Mouse (Mus musculus): ENCODE data around the gene Diaph3. TPM values are rescaled to one million over a fixed set of nuclear protein-coding genes. Genes with fewer than 3 reads are reported as not detected.
"Not testable (repeated sequence)": the region's sequence is repeated elsewhere in the genome, so short reads cannot be mapped to it uniquely, and the experiment has no call there.

Diaph3 gene
- polyA plus RNA-seq, 1 experiment from 2014 or later, result 13.9 TPM

DNA sequence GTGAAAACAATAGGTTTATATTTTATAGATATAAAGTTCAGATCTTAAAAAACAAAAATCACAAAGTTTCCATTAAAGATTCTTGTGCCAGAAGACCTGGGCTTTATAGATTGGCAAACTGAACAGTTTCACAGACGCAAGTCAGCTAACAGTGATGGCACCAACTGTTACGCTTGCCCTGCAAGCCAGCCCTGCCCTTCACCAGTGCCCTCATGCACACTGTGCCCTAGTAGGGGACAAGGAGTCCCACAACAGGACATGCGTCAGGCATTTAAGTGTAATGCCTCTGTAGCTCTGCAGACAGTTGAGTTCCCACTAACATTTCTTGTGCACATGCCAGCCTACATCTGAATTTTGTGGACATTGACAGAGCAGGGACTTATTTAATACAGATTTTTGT, 49.5 kb downstream of the Diaph3 start:
- ATAC-seq (replicated peaks; ENCODE audit: low FRiP score, low TSS enrichment, low read depth), result no peak
- Histone ChIP-seq H3K27me3 (replicated peaks; ENCODE audit: control insufficient read depth, insufficient read depth, low read length) (no peaks in the 10 kb centered on the region), H3K36me3 (ENCODE audit: control insufficient read depth, insufficient read depth, low read length) (no peaks in the 10 kb centered on the region), H3K4me2 (ENCODE audit: low read length) (no peak overlapping the region), H3K4me3 (ENCODE audit: low read depth, low read length) (no peak overlapping the region), H3K27ac (ENCODE audit: low read depth) (no peak overlapping the region), H3K9ac (ENCODE audit: low read length) (no peak overlapping the region), H3K9me3 (ENCODE audit: control insufficient read depth, low read length) (no peaks in the 10 kb centered on the region), H3K4me1 (replicated peaks; ENCODE audit: control insufficient read depth, insufficient read depth, low read length) (no peaks in the 10 kb centered on the region)
- no peak for DNase-seq (ENCODE audit: low spot score)
- 93% methylated on average over 3 of the region's 3 CpGs for WGBS

DNA sequence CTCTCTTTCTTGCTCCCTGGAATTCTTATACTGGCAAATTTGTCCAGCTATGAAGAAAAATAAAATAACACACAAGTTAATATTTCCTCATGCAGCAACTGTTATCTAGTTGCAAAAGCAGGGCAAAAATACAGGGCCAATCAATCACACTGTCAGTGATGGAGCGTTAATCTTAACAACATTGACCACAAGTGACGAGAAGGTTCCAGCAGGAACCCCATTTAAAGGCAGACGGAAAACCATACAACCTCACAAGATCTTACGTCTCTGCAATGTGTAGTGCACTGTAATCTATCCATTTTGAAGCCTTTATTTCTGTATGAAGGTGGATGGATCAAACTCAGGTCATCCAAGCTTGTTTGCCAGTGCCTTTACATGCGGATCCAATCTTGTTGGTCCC, 49.9 kb downstream of the Diaph3 start:
- no peaks in the 10 kb centered on the region for H3K9me3 ChIP-seq (ENCODE audit: control insufficient read depth, low read length)
- ATAC-seq (replicated peaks; ENCODE audit: low FRiP score, low TSS enrichment, low read depth) (no peak), DNase-seq (ENCODE audit: low spot score) (no peak)
- no peaks in the 10 kb centered on the region for H3K27me3 ChIP-seq (replicated peaks; ENCODE audit: control insufficient read depth, insufficient read depth, low read length)
- no peak overlapping the region for H3K4me3 ChIP-seq (ENCODE audit: low read depth, low read length)
- no peak overlapping the region for H3K9ac ChIP-seq (ENCODE audit: low read length)
- H3K4me1 ChIP-seq (replicated peaks; ENCODE audit: control insufficient read depth, insufficient read depth, low read length), result no peaks in the 10 kb centered on the region
- no peaks in the 10 kb centered on the region for H3K36me3 ChIP-seq (ENCODE audit: control insufficient read depth, insufficient read depth, low read length)
- no peak overlapping the region for H3K27ac ChIP-seq (ENCODE audit: low read depth)
- H3K4me2 ChIP-seq (ENCODE audit: low read length), result no peak overlapping the region
- WGBS, result 88% methylated on average over 5 of the region's 5 CpGs

GRCm38 (mm10) chr14:87088928-87089327, 52.1 kb downstream of the Diaph3 start:
- H3K27ac ChIP-seq (ENCODE audit: low read depth), result no peak overlapping the region
- no peaks in the 10 kb centered on the region for H3K27me3 ChIP-seq (replicated peaks; ENCODE audit: control insufficient read depth, insufficient read depth, low read length)
- no peak overlapping the region for H3K4me2 ChIP-seq (ENCODE audit: low read length)
- no peaks in the 10 kb centered on the region for H3K9me3 ChIP-seq (ENCODE audit: control insufficient read depth, low read length)
- no peak for ATAC-seq (replicated peaks; ENCODE audit: low FRiP score, low TSS enrichment, low read depth)
- no peak overlapping the region for H3K4me3 ChIP-seq (ENCODE audit: low read depth, low read length)
- no peaks in the 10 kb centered on the region for H3K36me3 ChIP-seq (ENCODE audit: control insufficient read depth, insufficient read depth, low read length)
- H3K9ac ChIP-seq (ENCODE audit: low read length), result no peak overlapping the region
- 78% methylated on average over 4 of the region's 4 CpGs for WGBS
- no peaks in the 10 kb centered on the region for H3K4me1 ChIP-seq (replicated peaks; ENCODE audit: control insufficient read depth, insufficient read depth, low read length)
- no peak for DNase-seq (ENCODE audit: low spot score)

- Histone ChIP-seq H3K4me2 (ENCODE audit: low read length) (no peak overlapping the region), H3K9ac (ENCODE audit: low read length) (no peak overlapping the region), H3K9me3 (ENCODE audit: control insufficient read depth, low read length) (no peaks in the 10 kb centered on the region), H3K4me1 (replicated peaks; ENCODE audit: control insufficient read depth, insufficient read depth, low read length) (no peaks in the 10 kb centered on the region), H3K4me3 (ENCODE audit: low read depth, low read length) (no peak overlapping the region), H3K27ac (ENCODE audit: low read depth) (no peak overlapping the region), H3K27me3 (replicated peaks; ENCODE audit: control insufficient read depth, insufficient read depth, low read length) (no peaks in the 10 kb centered on the region), H3K36me3 (ENCODE audit: control insufficient read depth, insufficient read depth, low read length) (no peaks in the 10 kb centered on the region)
- WGBS, result 75% methylated on average over 5 of the region's 5 CpGs
- DNase-seq (ENCODE audit: low spot score) (no peak), ATAC-seq (replicated peaks; ENCODE audit: low FRiP score, low TSS enrichment, low read depth) (no peak)
Measured at GRCm38 (mm10) chr14:87088456-87088855, 52.6 kb downstream of the Diaph3 start.

GRCm38 (mm10) chr14:87087996-87088395, 53.0 kb downstream of the Diaph3 start:
- no peak for ATAC-seq (replicated peaks; ENCODE audit: low FRiP score, low TSS enrichment, low read depth)
- Histone ChIP-seq H3K36me3 (ENCODE audit: control insufficient read depth, insufficient read depth, low read length) (no peaks in the 10 kb centered on the region), H3K4me1 (replicated peaks; ENCODE audit: control insufficient read depth, insufficient read depth, low read length) (no peaks in the 10 kb centered on the region), H3K9ac (ENCODE audit: low read length) (no peak overlapping the region), H3K4me3 (ENCODE audit: low read depth, low read length) (no peak overlapping the region), H3K9me3 (ENCODE audit: control insufficient read depth, low read length) (no peaks in the 10 kb centered on the region), H3K27ac (ENCODE audit: low read depth) (no peak overlapping the region), H3K27me3 (replicated peaks; ENCODE audit: control insufficient read depth, insufficient read depth, low read length) (no peaks in the 10 kb centered on the region), H3K4me2 (ENCODE audit: low read length) (no peak overlapping the region)
- DNase-seq (ENCODE audit: low spot score), result no peak
- 95% methylated on average over 1 of the region's 1 CpGs for WGBS

GRCm38 (mm10) chr14:87084906-87085305, 56.1 kb downstream of the Diaph3 start:
- not testable (repeated sequence) for H3K4me3 ChIP-seq (ENCODE audit: low read depth, low read length); H3K4me2 ChIP-seq (ENCODE audit: low read length); ATAC-seq (replicated peaks; ENCODE audit: low FRiP score, low TSS enrichment, low read depth); H3K27ac ChIP-seq (ENCODE audit: low read depth); H3K4me1 ChIP-seq (replicated peaks; ENCODE audit: control insufficient read depth, insufficient read depth, low read length); H3K27me3 ChIP-seq (replicated peaks; ENCODE audit: control insufficient read depth, insufficient read depth, low read length); H3K9me3 ChIP-seq (ENCODE audit: control insufficient read depth, low read length); H3K9ac ChIP-seq (ENCODE audit: low read length); DNase-seq (ENCODE audit: low spot score); H3K36me3 ChIP-seq (ENCODE audit: control insufficient read depth, insufficient read depth, low read length)
- WGBS, result 52% methylated on average over 8 of the region's 8 CpGs

GRCm38 (mm10) chr14:87083911-87084310, 57.1 kb downstream of the Diaph3 start:
- Histone ChIP-seq H3K4me2 (ENCODE audit: low read length) (no peak overlapping the region), H3K9me3 (ENCODE audit: control insufficient read depth, low read length) (no peaks in the 10 kb centered on the region), H3K36me3 (ENCODE audit: control insufficient read depth, insufficient read depth, low read length) (no peaks in the 10 kb centered on the region), H3K4me3 (ENCODE audit: low read depth, low read length) (no peak overlapping the region), H3K27me3 (replicated peaks; ENCODE audit: control insufficient read depth, insufficient read depth, low read length) (no peaks in the 10 kb centered on the region), H3K27ac (ENCODE audit: low read depth) (no peak overlapping the region), H3K9ac (ENCODE audit: low read length) (no peak overlapping the region), H3K4me1 (replicated peaks; ENCODE audit: control insufficient read depth, insufficient read depth, low read length) (no peaks in the 10 kb centered on the region)
- WGBS, result 79% methylated on average over 6 of the region's 6 CpGs
- ATAC-seq (replicated peaks; ENCODE audit: low FRiP score, low TSS enrichment, low read depth), result no peak
- no peak for DNase-seq (ENCODE audit: low spot score)

- no peaks in the 10 kb centered on the region for H3K4me1 ChIP-seq (replicated peaks; ENCODE audit: control insufficient read depth, insufficient read depth, low read length)
- ATAC-seq (replicated peaks; ENCODE audit: low FRiP score, low TSS enrichment, low read depth), result no peak
Measured at GRCm38 (mm10) chr14:87079725-87080124, 61.3 kb downstream of the Diaph3 start.

GRCm38 (mm10) chr14:87075021-87075531, 66.0 kb downstream of the Diaph3 start:
- Histone ChIP-seq H3K4me2 (ENCODE audit: low read length) (no peak overlapping the region), H3K9me3 (ENCODE audit: control insufficient read depth, low read length) (no peaks in the 10 kb centered on the region), H3K27ac (ENCODE audit: low read depth) (no peak overlapping the region), H3K4me3 (ENCODE audit: low read depth, low read length) (no peak overlapping the region), H3K4me1 (replicated peaks; ENCODE audit: control insufficient read depth, insufficient read depth, low read length) (no peaks in the 10 kb centered on the region), H3K9ac (ENCODE audit: low read length) (no peak overlapping the region), H3K27me3 (replicated peaks; ENCODE audit: control insufficient read depth, insufficient read depth, low read length) (no peaks in the 10 kb centered on the region), H3K36me3 (ENCODE audit: control insufficient read depth, insufficient read depth, low read length) (no peaks in the 10 kb centered on the region)
- DNase-seq (ENCODE audit: low spot score), result no peak
- no peak for ATAC-seq (replicated peaks; ENCODE audit: low FRiP score, low TSS enrichment, low read depth)
- 91% methylated on average over 2 of the region's 2 CpGs for WGBS

More at GRCm38 (mm10) chr14:87079725-87080124, 61.3 kb downstream of the Diaph3 start:
- Histone ChIP-seq H3K27me3 (replicated peaks; ENCODE audit: control insufficient read depth, insufficient read depth, low read length) (no peaks in the 10 kb centered on the region), H3K9me3 (ENCODE audit: control insufficient read depth, low read length) (no peaks in the 10 kb centered on the region), H3K36me3 (ENCODE audit: control insufficient read depth, insufficient read depth, low read length) (no peaks in the 10 kb centered on the region), H3K4me3 (ENCODE audit: low read depth, low read length) (no peak overlapping the region), H3K27ac (ENCODE audit: low read depth) (no peak overlapping the region), H3K4me2 (ENCODE audit: low read length) (no peak overlapping the region), H3K9ac (ENCODE audit: low read length) (no peak overlapping the region)
- 86% methylated on average over 2 of the region's 2 CpGs for WGBS
- no peak for DNase-seq (ENCODE audit: low spot score)
